Mouse (Mus musculus) liver, adult 2 months (tissue): ENCODE measurements around the gene Cby1.
A peak's percentile ranks its signal among the peaks of the same experiment; 100 is the strongest.

Experiments used
- CTCF ChIP-seq: fragments of 200-500 bp; IDR thresholded peaks from 2 replicates; pipeline ENCODE4 v1.5.1; 2011; ENCODE audit warnings: low read depth, low read length, control low read depth
- POLR2A ChIP-seq: fragments of 200-500 bp; IDR thresholded peaks from 2 replicates; pipeline ENCODE4 v1.6.1; 2011; ENCODE audit warnings: low read length, control low read depth; ENCODE audit not compliant: insufficient read depth; ENCODE audit errors: extremely low read depth

- no peak for TF ChIP-seq CTCF
- peak; percentile 88 for TF ChIP-seq POLR2A
Observed at GRCm38 (mm10) chr15:79690426-79691022, 31.5 kb downstream of the Cby1 start, which contains the start of gene Gtpbp1.
